Mouse (Mus musculus) spleen, adult 18-20 months (tissue): ENCODE results near the gene Gm2016.
A peak's percentile ranks its signal among the peaks of the same experiment; 100 is the strongest.
"Not testable (repeated sequence)": the region's sequence is repeated elsewhere in the genome, so short reads cannot be mapped to it uniquely, and the experiment has no call there.

ENCODE experiments used
- DNase-seq, 2 experiments: peaks; one replicate each; pipeline ENCODE4 v3.0.0; 2022; ENCODE audit warnings: mixed read lengths in 2 of 2

Gm2016 gene

GRCm38 (mm10) chr12:87873772-87874171 lies at the start of gene Gm2016:
Gene Gm2016, plus strand, starts transcription at chr12:87874072.
- DNase-seq: not testable (repeated sequence)

- not testable (repeated sequence) for DNase-seq
These were observed 31.6 kb upstream of the Gm2016 start, which contains the start of gene Gm2001 for GRCm38 (mm10) chr12:87842239-87842638. Gene Gm2001, minus strand, starts transcription at chr12:87842339.

- DNase-seq: not testable (repeated sequence)
These were observed 23.2 kb upstream of the Gm2016 start for GRCm38 (mm10) chr12:87850657-87851056.

- DNase-seq: not testable (repeated sequence)
These were observed 17.8 kb upstream of the Gm2016 start for GRCm38 (mm10) chr12:87856067-87856466.

GRCm38 (mm10) chr12:87861740-87862692 lies 11.9 kb upstream of the Gm2016 start:
- peak in 1 of 2 experiments; percentile 7 for DNase-seq

GRCm38 (mm10) chr12:87863638-87864037 lies 10.2 kb upstream of the Gm2016 start:
- peak in 1 of 2 experiments; percentile 7 for DNase-seq

- not testable (repeated sequence) for DNase-seq
These were observed 9.8 kb upstream of the Gm2016 start for GRCm38 (mm10) chr12:87864048-87864447.

- not testable (repeated sequence) for DNase-seq
These were observed 21.2 kb downstream of the Gm2016 start, which contains the start of gene Gm2022 for GRCm38 (mm10) chr12:87895070-87895469. Gene Gm2022, plus strand, starts transcription at chr12:87895370.

GRCm38 (mm10) chr12:87919721-87920120 lies 45.8 kb downstream of the Gm2016 start, which contains the start of gene Gm2035:
Gene Gm2035, minus strand, starts transcription at chr12:87919857.
- not testable (repeated sequence) for DNase-seq
